In genomic region chr9:114844017-114844662, GRCm38 (mm10) we compare ENCODE assay signal across 8 mouse cellular contexts. TPM values are rescaled to one million over a fixed set of nuclear protein-coding genes. Genes with fewer than 3 reads are reported as not detected.
DNase-seq lines count a peak whose midpoint lies in the region; ATAC-seq lines count a peak whose summit lies in the region.

TSS of gene Cmtm8 (minus strand) at chr9:114844156.

- H3K9me3 ChIP-seq in forebrain, embryonic 15.5 days: no peaks in the 10 kb centered on the region

- H3K4me3 ChIP-seq in forebrain, embryonic 15.5 days: peak within 1 kb of the TSS; percentile 70

- H3K9ac ChIP-seq in forebrain, embryonic 15.5 days (replicated peaks): peak within 1 kb of the TSS; percentile 50

- peak within 1 kb of the TSS; percentile 99 for H3K4me2 ChIP-seq in forebrain, embryonic 15.5 days (replicated peaks)

- H3K27ac ChIP-seq in forebrain, embryonic 15.5 days (replicated peaks): no peak within 1 kb of the TSS

- peaks cover 10% of the 10 kb centered on the region for H3K4me1 ChIP-seq in forebrain, embryonic 15.5 days

- WGBS in forebrain, embryonic 15.5 days: 1% methylated on average over 39 of the region's 43 CpGs
- WGBS in large intestine, adult 2 months: under 1% methylated on average over 40 of the region's 43 CpGs

- no peaks in the 10 kb centered on the region for H3K36me3 ChIP-seq in forebrain, embryonic 15.5 days

- no peaks in the 10 kb centered on the region for H3K27me3 ChIP-seq in forebrain, embryonic 15.5 days

- ATAC-seq in forebrain, embryonic 15.5 days (replicated peaks): peak; percentile 85

- intact Hi-C loops in heart, postnatal 25 days (cut with DNase I): loop anchor here (5.0 kb wide), 1 partner anchor 63 kb away; no protein-coding TSS in a partner anchor

- DNase-seq in ES-CJ7 (ENCODE audit: low read depth, low spot score): peak; percentile 55
- DNase-seq in c-Kit-positive CD71-negative TER-119-negative erythroid progenitor cells, embryonic 14.5 days (ENCODE audit: low read depth): peak; percentile 50
- peak; percentile 67 for DNase-seq in heart, postnatal 25 days (ENCODE audit: low spot score)
- DNase-seq in large intestine, adult 2 months (ENCODE audit: low read depth, low spot score): peak; percentile 52
- peak; percentile 83 for DNase-seq in lung, postnatal 10 days
- peak; percentile 59 for DNase-seq in ovary, adult 18-20 months (ENCODE audit: low spot score)
- peak; percentile 30 to 55 for DNase-seq in thymus, postnatal 10 days (ENCODE audit: low spot score in 2 of 2)

RNA-seq across cellular contexts. Expression of gene Cmtm8, which starts in this region (rescaled TPM):
- polyA plus RNA-seq in forebrain, embryonic 15.5 days (2015; fragmentation: Nextera tagmentation; extraction: Ambion mirVana): 7.9 and 8.4 TPM in 2 replicates
- total RNA-seq in heart, postnatal 25 days (2021): 10 to 100 TPM in 1 of 2 experiments, 1 to 10 TPM in 1; 9.9 to 10.1 TPM
- 2.3 and 2.4 TPM in 2 replicates for polyA plus RNA-seq in large intestine, adult 2 months (2012; rRNA removed)
